Mouse (Mus musculus) duodenum, adult 2 months (tissue): ENCODE results near the gene Keap1. TPM values are rescaled to one million over a fixed set of nuclear protein-coding genes. Genes with fewer than 3 reads are reported as not detected.

Experiments
- polyA plus RNA-seq: library from polyadenylated mRNA; depleted of rRNA; stranded (reverse); fragments of >200 nt; gene quantifications from 2 replicates; pipeline ENCODE4 v1.2.3, GENCODE M21; 2012; ENCODE audit warnings: low replicate concordance; rRNA removed

The Keap1 gene
- 68.3 and 85.9 TPM in 2 replicates for polyA plus RNA-seq

DNA sequence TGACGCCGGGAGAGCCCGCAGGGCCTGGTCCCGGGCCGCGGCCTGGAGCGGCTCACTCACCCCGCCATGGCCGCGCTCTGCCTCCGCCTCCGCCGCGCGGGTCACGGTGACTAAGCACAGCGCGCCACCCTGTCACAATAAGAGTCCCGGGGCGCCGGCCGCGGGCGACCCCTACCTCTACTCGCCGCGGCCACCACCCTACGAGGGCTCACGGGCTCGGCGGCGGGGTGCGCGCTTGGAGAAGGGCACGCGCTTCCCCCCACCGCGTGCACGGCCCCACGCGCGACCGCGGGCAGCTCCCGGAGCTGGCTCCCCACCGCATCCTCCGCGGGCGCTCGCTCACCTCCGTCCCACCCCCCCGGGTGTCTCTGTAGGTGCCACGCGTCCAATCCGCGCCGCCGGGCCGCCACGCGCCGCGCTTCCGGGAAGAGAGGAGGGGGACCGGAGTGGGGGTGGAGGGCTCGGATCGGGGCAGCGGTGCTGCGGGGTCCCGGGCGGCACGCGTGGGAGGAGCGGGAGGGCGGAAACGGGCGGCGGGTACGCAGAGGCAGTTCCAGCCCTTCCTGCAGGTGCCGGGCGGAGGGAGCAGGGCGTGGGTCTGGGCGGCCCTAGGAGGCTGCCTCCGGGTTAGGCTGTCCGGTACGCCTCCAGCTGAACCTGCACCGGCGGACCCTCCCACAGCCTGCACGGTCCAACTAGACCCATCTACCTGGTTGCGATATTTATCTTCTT lies at the start of gene Keap1:
Gene Keap1 (minus strand): TSS at position 629 of the 732 bp plus-strand sequence.

DNA sequence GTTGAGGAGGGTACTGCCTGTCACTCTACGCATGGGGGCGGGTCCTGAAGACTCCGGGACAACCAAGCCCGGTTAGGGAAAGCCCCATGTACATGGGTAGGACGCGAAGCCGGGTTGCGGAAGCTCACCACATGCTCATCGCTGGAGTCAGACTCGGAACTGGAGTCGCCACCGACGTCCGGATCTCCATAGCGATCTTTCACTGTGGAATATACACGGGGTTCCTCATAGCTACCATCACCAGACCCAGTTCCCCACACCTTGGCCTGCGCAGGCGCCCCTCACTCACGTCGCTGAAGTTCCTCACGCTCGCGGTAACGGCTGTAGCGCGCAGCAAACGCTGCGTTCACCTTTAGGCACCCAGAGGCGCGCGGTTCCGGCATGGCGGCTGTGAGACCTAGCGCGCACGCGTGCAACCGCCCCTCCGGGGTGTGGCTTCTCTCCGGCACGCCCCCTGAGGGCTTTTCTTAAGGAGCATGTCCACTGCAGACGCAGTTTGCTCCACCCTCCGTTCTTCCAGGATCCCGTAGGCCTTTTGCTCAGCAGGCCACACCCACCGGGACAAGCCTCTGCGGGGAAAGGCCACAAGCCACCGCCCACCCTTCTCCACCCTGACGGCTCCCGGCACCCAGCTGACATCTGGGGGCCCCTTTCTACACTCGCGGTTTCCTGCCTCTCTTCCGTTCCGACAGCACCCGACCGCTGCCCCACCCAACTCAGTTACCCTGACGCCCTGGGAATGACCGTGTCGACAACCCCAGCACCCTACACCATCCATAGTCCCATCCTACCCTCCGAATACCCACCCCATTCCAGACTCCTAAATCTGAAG lies 48.6 kb upstream of the Keap1 start, which contains the start of gene Kri1:
Gene Kri1 (minus strand): TSS at position 399 of the 832 bp plus-strand sequence.

GRCm38 (mm10) chr9:21265000-21265561 lies 25.9 kb upstream of the Keap1 start, which contains the start of gene Atg4d:
TSS of gene Atg4d (plus strand) at chr9:21265293.

GRCm38 (mm10) chr9:21248326-21248725 lies 9.2 kb upstream of the Keap1 start, which contains the start of gene S1pr5:
TSS of gene S1pr5 (minus strand) at chr9:21248443.

Other genes starting within 250 kb of the Keap1 start
- 130 and 187 TPM in 2 replicates for gene Mrpl4, start 236.6 kb downstream of the Keap1 start, polyA plus RNA-seq
- 6.5 TPM in 2 replicates for gene Icam1, start 223.4 kb downstream of the Keap1 start, polyA plus RNA-seq
- gene Icam4, start 210.0 kb downstream of the Keap1 start, polyA plus RNA-seq: 0.14 and 0.83 TPM in 2 replicates
- gene Icam5, start 207.3 kb downstream of the Keap1 start, polyA plus RNA-seq: 0.13 TPM in 2 replicates
- 0.25 and 0.50 TPM in 2 replicates for gene Zglp1, start 172.3 kb downstream of the Keap1 start, polyA plus RNA-seq
- gene Gm49373, start 166.3 kb downstream of the Keap1 start, polyA plus RNA-seq: 0.15 and 0.40 TPM in 2 replicates
- 29.2 and 69.8 TPM in 2 replicates for gene Fdx1l, start 165.7 kb downstream of the Keap1 start, polyA plus RNA-seq
- gene Gm38431, start 147.4 kb downstream of the Keap1 start, polyA plus RNA-seq: 13.2 and 24.6 TPM in 2 replicates
- 70.5 and 116 TPM in 2 replicates for gene Raver1, start 147.4 kb downstream of the Keap1 start, polyA plus RNA-seq
- 21.7 and 25.1 TPM in 2 replicates for gene Tyk2, start 108.1 kb downstream of the Keap1 start, polyA plus RNA-seq
- gene Cdc37, start 89.4 kb downstream of the Keap1 start, polyA plus RNA-seq: 16.3 and 27.9 TPM in 2 replicates
- 2.9 and 4.7 TPM in 2 replicates for gene Pde4a, start 73.6 kb downstream of the Keap1 start, polyA plus RNA-seq
- 0.13 and 0.16 TPM in 2 replicates for gene S1pr5, start 9.1 kb upstream of the Keap1 start, polyA plus RNA-seq
- gene Atg4d, start 25.9 kb upstream of the Keap1 start, polyA plus RNA-seq: 75.4 and 213 TPM in 2 replicates
- 8.6 and 13.3 TPM in 2 replicates for gene Kri1, start 48.6 kb upstream of the Keap1 start, polyA plus RNA-seq
- gene Cdkn2d, start 52.0 kb upstream of the Keap1 start, polyA plus RNA-seq: 15.2 and 22.1 TPM in 2 replicates
- 55.7 and 57.9 TPM in 2 replicates for gene Ap1m2, start 73.0 kb upstream of the Keap1 start, polyA plus RNA-seq
- gene Slc44a2, start 81.3 kb upstream of the Keap1 start, polyA plus RNA-seq: 9.2 and 13.8 TPM in 2 replicates
- 17.3 and 20.4 TPM in 2 replicates for gene Ilf3, start 128.5 kb upstream of the Keap1 start, polyA plus RNA-seq
- gene Qtrt1, start 172.5 kb upstream of the Keap1 start, polyA plus RNA-seq: 24.0 and 24.6 TPM in 2 replicates
- gene Dnm2, start 185.5 kb upstream of the Keap1 start, polyA plus RNA-seq: 332 and 457 TPM in 2 replicates